In the genomic region with DNA sequence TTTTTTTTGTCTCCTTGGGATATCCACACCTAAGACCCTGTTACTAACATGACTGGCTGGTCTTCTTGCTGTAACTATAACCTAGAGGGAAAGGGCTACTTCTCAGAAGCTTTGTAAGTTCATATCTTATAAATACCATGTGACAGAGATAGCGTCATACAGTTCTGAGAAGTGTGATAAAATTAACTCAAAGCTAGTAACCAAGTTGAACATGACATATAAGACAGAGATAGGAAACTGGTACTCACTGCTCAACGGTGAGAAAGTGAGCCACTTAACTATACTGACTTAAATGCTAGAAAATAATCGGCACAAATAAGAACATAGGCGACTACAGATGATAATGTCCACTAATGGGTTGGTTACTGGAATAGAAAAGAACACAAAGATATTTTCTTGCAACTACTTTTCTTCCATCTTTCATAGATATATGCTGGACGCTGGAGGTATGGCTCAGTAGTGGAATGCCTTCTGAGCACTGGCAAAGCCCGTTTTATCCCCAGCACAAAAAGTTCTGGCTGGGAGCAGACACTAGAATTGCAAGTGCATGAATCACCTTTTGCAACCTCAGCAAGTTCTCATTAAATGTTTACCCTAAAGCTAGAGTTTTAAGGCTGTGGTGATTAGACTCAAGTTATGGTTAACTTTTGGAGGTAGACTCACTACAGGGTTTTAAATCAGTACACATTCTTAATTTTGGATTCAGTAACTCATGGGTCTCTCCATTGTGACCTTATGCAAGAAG, we compare ENCODE assay signal across 9 mouse cellular contexts. TPM values are rescaled to one million over a fixed set of nuclear protein-coding genes. Genes with fewer than 3 reads are reported as not detected.
DNase-seq lines count a peak whose midpoint lies in the region; ATAC-seq and TF ChIP-seq lines count a peak whose summit lies in the region.
"Had no signal": no experiment of that assay in that cellular context is flagged by ENCODE, and none has a peak within 500 bp of the region (broad histone marks: within the 10 kb centered on the region; RNA-seq: fewer than 3 reads in every experiment).

No protein-coding gene starts in this region.

- H3K36me3 ChIP-seq in ES-E14 (ENCODE audit: control insufficient read depth, insufficient read depth, low read length, poor library complexity, severe bottlenecking): no peaks in the 10 kb centered on the region; the same call in 1 of the 2 replicates
- H3K36me3 ChIP-seq in forebrain, postnatal 0 days (ENCODE audit: insufficient read depth): peaks cover 25% of the 10 kb centered on the region
- peaks cover 24% of the 10 kb centered on the region for H3K36me3 ChIP-seq in liver, postnatal 0 days (replicated peaks; ENCODE audit: insufficient read depth, low read length)

- peak overlapping the region; percentile 77 for H3K4me3 ChIP-seq in gastrocnemius, adult 2 months
- H3K4me3 ChIP-seq in ES-E14 (ENCODE audit: insufficient read depth in 1 of 2, low read depth in 1 of 2, low read length in 2 of 2, poor library complexity in 1 of 2, severe bottlenecking in 1 of 2): peak overlapping the region in 1 of 2 experiments; percentile 94; a peak in 1 of 4 replicates
- H3K4me3 ChIP-seq in forebrain, postnatal 0 days (ENCODE audit: low read depth, low read length): no peak overlapping the region
- peak overlapping the region; percentile 100 for H3K4me3 ChIP-seq in liver, postnatal 0 days (ENCODE audit: low read depth, low read length)

- no peak for TF ChIP-seq CTCF in gastrocnemius, adult 2 months (IDR thresholded peaks at IDR 0.05)
- no peak for TF ChIP-seq CTCF in forebrain, postnatal 0 days (IDR thresholded peaks at IDR 0.05; ENCODE audit: low read depth)
- TF ChIP-seq CTCF in liver, postnatal 0 days (IDR thresholded peaks at IDR 0.05; ENCODE audit: low read depth): no peak

- intact Hi-C loops in gastrocnemius, adult 2 months (cut with DNase I): no loop called here
- intact Hi-C loops in gastrocnemius, postnatal 36 days (cut with DNase I): no loop called here

- no peak for DNase-seq in gastrocnemius, adult 2 months
- DNase-seq in gastrocnemius, postnatal 36 days: no peak
- no peak for DNase-seq in ES-E14 (ENCODE audit: low read depth, low spot score)
- no peak for DNase-seq in forebrain, postnatal 0 days
- DNase-seq in liver, postnatal 0 days: no peak
- DNase-seq in cerebellum, postnatal 10 days: no peak
- no peak for DNase-seq in spleen, postnatal 14 days (ENCODE audit: low spot score in 2 of 2)
- no peak for DNase-seq in urinary bladder, adult 2 months (ENCODE audit: low spot score)
- DNase-seq: retina, postnatal 1 day had no signal

- H3K9ac ChIP-seq in ES-E14 (ENCODE audit: insufficient read depth, low read depth, low read length, poor library complexity, severe bottlenecking): no peak overlapping the region
- H3K9ac ChIP-seq in forebrain, postnatal 0 days: no peak overlapping the region
- peak overlapping the region; percentile 100 for H3K9ac ChIP-seq in liver, postnatal 0 days (replicated peaks)

- H3K27me3 ChIP-seq in forebrain, postnatal 0 days (ENCODE audit: insufficient read depth, low read length): no peaks in the 10 kb centered on the region
- no peaks in the 10 kb centered on the region for H3K27me3 ChIP-seq in liver, postnatal 0 days (ENCODE audit: insufficient read depth, low read length)

- H3K4me1 ChIP-seq in ES-E14 (ENCODE audit: control insufficient read depth in 2 of 2, insufficient read depth in 2 of 2, low read length in 2 of 2, poor library complexity in 1 of 2): no peaks in the 10 kb centered on the region; a peak in 1 of 4 replicates
- no peaks in the 10 kb centered on the region for H3K4me1 ChIP-seq in forebrain, postnatal 0 days (ENCODE audit: insufficient read depth)
- H3K4me1 ChIP-seq in liver, postnatal 0 days (ENCODE audit: insufficient read depth): peaks cover 17% of the 10 kb centered on the region

- peak overlapping the region; percentile 46 for H3K27ac ChIP-seq in gastrocnemius, adult 2 months
- no peak overlapping the region for H3K27ac ChIP-seq in ES-E14 (ENCODE audit: insufficient read depth, low read depth, low read length, poor library complexity, severe bottlenecking)
- H3K27ac ChIP-seq in forebrain, postnatal 0 days (ENCODE audit: low read depth, low read length): no peak overlapping the region
- 0 out of 2 replicates have a peak overlapping the region, but pooled peaks have one; percentile 97 for H3K27ac ChIP-seq in liver, postnatal 0 days (ENCODE audit: low read depth)

- peak overlapping the region; percentile 73; the same call in 1 of the 2 replicates for H3K4me2 ChIP-seq in forebrain, postnatal 0 days (ENCODE audit: low read depth)
- peak overlapping the region; percentile 68 for H3K4me2 ChIP-seq in liver, postnatal 0 days (ENCODE audit: low read depth, low read length)

- ATAC-seq in forebrain, postnatal 0 days: no peak
- no peak for ATAC-seq in liver, postnatal 0 days

- 83% methylated on average over 6 of the region's 6 CpGs for WGBS in forebrain, postnatal 0 days
- WGBS in liver, postnatal 0 days (ENCODE audit: insufficient replicate concordance): 57% methylated on average over 6 of the region's 6 CpGs

- H3K9me3 ChIP-seq in ES-E14 (ENCODE audit: control insufficient read depth, insufficient read depth, low read depth, low read length): no peaks in the 10 kb centered on the region
- no peaks in the 10 kb centered on the region for H3K9me3 ChIP-seq in forebrain, postnatal 0 days (ENCODE audit: low read length)
- H3K9me3 ChIP-seq in liver, postnatal 0 days (ENCODE audit: low read length): no peaks in the 10 kb centered on the region

- no peak for TF ChIP-seq EP300 in liver, postnatal 0 days (IDR thresholded peaks at IDR 0.05; ENCODE audit: low read depth)

- in situ Hi-C loops in ES-E14 (cut with MboI; ENCODE audit: low sequenced_read_pairs in 2 of 2, unreplicated experiment in 2 of 2): loop anchor here in 1 of 2 experiments (25.0 kb wide), 1 partner anchor 325 kb away; no protein-coding TSS in a partner anchor

TF ChIP-seq in ES-E14, 5 proteins besides CTCF, POLR2A, EP300 and RAD21:
- TF ChIP-seq ZC3H11A (IDR thresholded peaks at IDR 0.05; ENCODE audit: borderline replicate concordance, low read depth, low read length) (no peak), MAFK (IDR thresholded peaks at IDR 0.05; ENCODE audit: insufficient read depth, low read depth, low read length) (peak; percentile 66; the same call in 1 of the 2 replicates)

RNA-seq across cellular contexts. Expression of gene Nek9, which starts 1.4 kb away (rescaled TPM):
- total RNA-seq in gastrocnemius, adult 2 months (2021): 100 to 1,000 TPM in 1 of 2 experiments, 10 to 100 TPM in 1; 99.2 to 131 TPM
- total RNA-seq in gastrocnemius, postnatal 36 days (2021): 100 to 1,000 TPM in 1 of 2 experiments, 10 to 100 TPM in 1; 86.2 to 105 TPM
- total RNA-seq in ES-E14 (2012; rRNA removed): 18.1 and 20.4 TPM in 2 replicates
- 19.0 and 23.2 TPM in 2 replicates for total RNA-seq in forebrain, postnatal 0 days (2014; rRNA removed)
- 6.6 and 8.5 TPM in 2 replicates for polyA plus RNA-seq in forebrain, postnatal 0 days (2015; fragmentation: Nextera tagmentation; extraction: Ambion mirVana)
- 4.1 and 4.5 TPM in 2 replicates for polyA plus RNA-seq in liver, postnatal 0 days (2015; fragmentation: Nextera tagmentation; extraction: Ambion mirVana)
- polyA plus RNA-seq in urinary bladder, adult 2 months (2012; rRNA removed): 54.2 and 64.1 TPM in 2 replicates

RNA-seq across cellular contexts. Expression of gene Tmed10, which starts 36.9 kb away (rescaled TPM):
- 100 to 1,000 TPM; 112 to 123 TPM for total RNA-seq in gastrocnemius, adult 2 months (2021)
- 100 to 1,000 TPM; 103 to 110 TPM for total RNA-seq in gastrocnemius, postnatal 36 days (2021)
- total RNA-seq in ES-E14 (2012; rRNA removed): 109 and 127 TPM in 2 replicates
- total RNA-seq in forebrain, postnatal 0 days (2014; rRNA removed): 45.0 and 59.2 TPM in 2 replicates
- 147 and 167 TPM in 2 replicates for polyA plus RNA-seq in forebrain, postnatal 0 days (2015; fragmentation: Nextera tagmentation; extraction: Ambion mirVana)
- 165 and 170 TPM in 2 replicates for polyA plus RNA-seq in liver, postnatal 0 days (2015; fragmentation: Nextera tagmentation; extraction: Ambion mirVana)
- 207 and 230 TPM in 2 replicates for polyA plus RNA-seq in urinary bladder, adult 2 months (2012; rRNA removed)

RNA-seq across cellular contexts. Expression of gene Zc2hc1c, which starts 49.3 kb away (rescaled TPM):
- 1 to 10 TPM in 1 of 2 experiments, under 1 TPM in 1; 0.95 to 1.7 TPM for total RNA-seq in gastrocnemius, adult 2 months (2021)
- 1 to 10 TPM in 1 of 2 experiments, under 1 TPM in 1; 0.72 to 1.0 TPM for total RNA-seq in gastrocnemius, postnatal 36 days (2021)
- 0.45 and 0.63 TPM in 2 replicates for total RNA-seq in ES-E14 (2012; rRNA removed)
- total RNA-seq in forebrain, postnatal 0 days (2014; rRNA removed): 0.69 and 1.3 TPM in 2 replicates
- 0.75 and 1.1 TPM in 2 replicates for polyA plus RNA-seq in forebrain, postnatal 0 days (2015; fragmentation: Nextera tagmentation; extraction: Ambion mirVana)
- 0.12 and 0.22 TPM in 2 replicates for polyA plus RNA-seq in liver, postnatal 0 days (2015; fragmentation: Nextera tagmentation; extraction: Ambion mirVana)
- polyA plus RNA-seq in urinary bladder, adult 2 months (2012; rRNA removed): 1.1 and 1.3 TPM in 2 replicates

RNA-seq across cellular contexts. Expression of gene Acyp1, which starts 49.5 kb away (rescaled TPM):
- total RNA-seq in gastrocnemius, adult 2 months (2021): 10 to 100 TPM; 37.9 to 52.7 TPM
- 10 to 100 TPM; 38.0 to 38.6 TPM for total RNA-seq in gastrocnemius, postnatal 36 days (2021)
- total RNA-seq in ES-E14 (2012; rRNA removed): 12.2 and 15.0 TPM in 2 replicates
- 24.5 and 39.6 TPM in 2 replicates for total RNA-seq in forebrain, postnatal 0 days (2014; rRNA removed)
- 44.4 and 50.7 TPM in 2 replicates for polyA plus RNA-seq in forebrain, postnatal 0 days (2015; fragmentation: Nextera tagmentation; extraction: Ambion mirVana)
- 27.8 and 29.9 TPM in 2 replicates for polyA plus RNA-seq in liver, postnatal 0 days (2015; fragmentation: Nextera tagmentation; extraction: Ambion mirVana)
- polyA plus RNA-seq in urinary bladder, adult 2 months (2012; rRNA removed): 40.4 and 47.4 TPM in 2 replicates

Comparison
In these comparisons a context has a peak if more than half of its experiments do, and no peak if none do; other contexts are left out.
1. H3K27ac ChIP-seq: peak in gastrocnemius, adult 2 months (single experiment) and liver, postnatal 0 days (single experiment); none in ES-E14 (single experiment) and forebrain, postnatal 0 days (single experiment).